In the genomic region with DNA sequence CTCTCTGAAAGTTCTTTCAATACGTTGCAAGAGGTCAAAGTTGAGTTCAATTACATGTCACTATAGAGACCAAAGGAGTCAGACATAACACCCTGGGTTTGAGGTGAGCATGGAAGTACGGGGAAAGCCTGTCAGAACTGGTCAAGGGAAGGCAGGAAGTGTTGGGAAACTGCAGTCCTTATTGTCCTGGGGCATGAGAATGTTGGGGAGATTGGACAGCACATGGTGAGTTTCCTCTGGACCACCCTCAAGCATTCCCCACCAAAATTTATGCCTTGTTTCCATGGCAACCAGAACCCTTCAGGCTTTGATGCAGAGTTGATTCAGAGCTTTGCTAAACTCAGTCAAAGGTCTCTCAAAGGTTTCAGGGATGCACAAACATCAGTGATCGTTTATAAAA, we compare ENCODE assay signal across 18 mouse cellular contexts.
A peak's percentile ranks its signal among the peaks of the same experiment; 100 is the strongest.
DNase-seq lines count a peak whose midpoint lies in the region; ATAC-seq and TF ChIP-seq lines count a peak whose summit lies in the region.
"Had no signal": no experiment of that assay in that cellular context is flagged by ENCODE, and none has a peak within 500 bp of the region (broad histone marks: within the 10 kb centered on the region; RNA-seq: fewer than 3 reads in every experiment).

No protein-coding gene starts in this region.

- TF ChIP-seq CTCF in cerebellum, adult 2 months (IDR thresholded peaks at IDR 0.05; ENCODE audit: borderline replicate concordance, insufficient read depth, low read depth, low read length): no peak

- ATAC-seq in forebrain, embryonic 13.5 days: 0 out of 2 replicates have a peak, but pooled peaks have one; percentile 24
- ATAC-seq in forebrain, embryonic 16.5 days: no peak
- ATAC-seq in hindbrain, embryonic 11.5 days (ENCODE audit: low FRiP score): no peak
- peak; percentile 50; the same call in 1 of the 2 replicates for ATAC-seq in midbrain, embryonic 14.5 days (ENCODE audit: low FRiP score, low TSS enrichment)
- no peak for ATAC-seq in kidney, embryonic 15.5 days (replicated peaks; ENCODE audit: low FRiP score)
- ATAC-seq: inflammation-experienced regulatory T-cells, adult 6 months; Patski had no signal

- no peaks in the 10 kb centered on the region for H3K9me3 ChIP-seq in forebrain, embryonic 13.5 days (replicated peaks)
- no peaks in the 10 kb centered on the region for H3K9me3 ChIP-seq in forebrain, embryonic 16.5 days (ENCODE audit: control insufficient read depth, low read length)
- no peaks in the 10 kb centered on the region for H3K9me3 ChIP-seq in hindbrain, embryonic 11.5 days (ENCODE audit: control insufficient read depth, low read length)
- H3K9me3 ChIP-seq in midbrain, embryonic 14.5 days (ENCODE audit: control insufficient read depth, low read length): no peaks in the 10 kb centered on the region
- no peaks in the 10 kb centered on the region for H3K9me3 ChIP-seq in kidney, embryonic 15.5 days (replicated peaks)
- H3K9me3 ChIP-seq: heart, embryonic 15.5 days; liver, embryonic 15.5 days had no signal

- H3K27ac ChIP-seq in forebrain, embryonic 13.5 days: no peak overlapping the region
- H3K27ac ChIP-seq in forebrain, embryonic 16.5 days (ENCODE audit: low read length): no peak overlapping the region
- no peak overlapping the region for H3K27ac ChIP-seq in hindbrain, embryonic 11.5 days (ENCODE audit: low read depth, low read length)
- H3K27ac ChIP-seq in midbrain, embryonic 14.5 days (replicated peaks; ENCODE audit: low read depth, low read length): no peak overlapping the region
- H3K27ac ChIP-seq in cerebellum, adult 2 months (ENCODE audit: insufficient read depth, low read length): no peak overlapping the region
- no peak overlapping the region for H3K27ac ChIP-seq in kidney, embryonic 15.5 days
- H3K27ac ChIP-seq: heart, embryonic 15.5 days; liver, embryonic 15.5 days; stomach, postnatal 0 days had no signal

- 19% methylated on average over 3 of the region's 3 CpGs for WGBS in forebrain, embryonic 13.5 days
- 17% methylated on average over 3 of the region's 3 CpGs for WGBS in forebrain, embryonic 16.5 days
- 19% methylated on average over 3 of the region's 3 CpGs for WGBS in hindbrain, embryonic 11.5 days
- WGBS in midbrain, embryonic 14.5 days: 11% methylated on average over 3 of the region's 3 CpGs
- 51% methylated on average over 3 of the region's 3 CpGs for WGBS in cerebellum, adult 2 months
- WGBS in kidney, embryonic 15.5 days: 31% methylated on average over 3 of the region's 3 CpGs

- H3K9ac ChIP-seq in forebrain, embryonic 13.5 days: no peak overlapping the region
- H3K9ac ChIP-seq in forebrain, embryonic 16.5 days (replicated peaks; ENCODE audit: low read depth, low read length): no peak overlapping the region
- no peak overlapping the region for H3K9ac ChIP-seq in hindbrain, embryonic 11.5 days (ENCODE audit: low read depth, low read length)
- no peak overlapping the region for H3K9ac ChIP-seq in midbrain, embryonic 14.5 days (replicated peaks; ENCODE audit: low read length)
- no peak overlapping the region for H3K9ac ChIP-seq in kidney, embryonic 15.5 days
- H3K9ac ChIP-seq: heart, embryonic 15.5 days; liver, embryonic 15.5 days had no signal

- no peak for TF ChIP-seq POLR2A in cerebellum, adult 2 months (IDR thresholded peaks at IDR 0.05; ENCODE audit: borderline replicate concordance, insufficient read depth, low read length)

- peaks cover 16% of the 10 kb centered on the region; the same call in 1 of the 2 replicates for H3K4me1 ChIP-seq in forebrain, embryonic 13.5 days
- H3K4me1 ChIP-seq in forebrain, embryonic 16.5 days (replicated peaks; ENCODE audit: control insufficient read depth, insufficient read depth, low read length): 0 out of 2 replicates have a peak, but pooled peaks cover 3% of the 10 kb centered on the region
- no peaks in the 10 kb centered on the region for H3K4me1 ChIP-seq in hindbrain, embryonic 11.5 days (replicated peaks; ENCODE audit: control insufficient read depth, insufficient read depth, low read length)
- peaks cover 6% of the 10 kb centered on the region; the same call in 1 of the 2 replicates for H3K4me1 ChIP-seq in midbrain, embryonic 14.5 days (ENCODE audit: control insufficient read depth, insufficient read depth, low read length)
- no peaks in the 10 kb centered on the region for H3K4me1 ChIP-seq in cerebellum, adult 2 months (ENCODE audit: control insufficient read depth, insufficient read depth, low read length)
- H3K4me1 ChIP-seq in kidney, embryonic 15.5 days: no peaks in the 10 kb centered on the region
- H3K4me1 ChIP-seq: heart, embryonic 15.5 days; liver, embryonic 15.5 days had no signal

- H3K27me3 ChIP-seq in forebrain, embryonic 13.5 days: no peaks in the 10 kb centered on the region
- no peaks in the 10 kb centered on the region for H3K27me3 ChIP-seq in forebrain, embryonic 16.5 days (replicated peaks; ENCODE audit: control insufficient read depth, insufficient read depth, low read length)
- no peaks in the 10 kb centered on the region for H3K27me3 ChIP-seq in hindbrain, embryonic 11.5 days (ENCODE audit: control insufficient read depth, insufficient read depth, low read length)
- no peaks in the 10 kb centered on the region for H3K27me3 ChIP-seq in midbrain, embryonic 14.5 days (ENCODE audit: control insufficient read depth, insufficient read depth, low read length)
- no peaks in the 10 kb centered on the region for H3K27me3 ChIP-seq in cerebellum, adult 2 months (ENCODE audit: control insufficient read depth, insufficient read depth, low read length)
- H3K27me3 ChIP-seq in kidney, embryonic 15.5 days: no peaks in the 10 kb centered on the region
- H3K27me3 ChIP-seq: heart, embryonic 15.5 days; liver, embryonic 15.5 days had no signal

- peak; percentile 72 for DNase-seq in embryo, embryonic 10 days (ENCODE audit: low spot score)
- DNase-seq in hindbrain, embryonic 11.5 days (ENCODE audit: low spot score): peak; percentile 49
- peak; percentile 72 for DNase-seq in midbrain, embryonic 14.5 days
- DNase-seq in cerebellum, adult 2 months: no peak
- DNase-seq in kidney, postnatal 25 days: no peak
- DNase-seq: cerebellum, postnatal 10 days; kidney, postnatal 36 days; left cerebral cortex, postnatal 4 days; lung, postnatal 36 days; thymus, postnatal 4 days had no signal

- no peaks in the 10 kb centered on the region for H3K36me3 ChIP-seq in forebrain, embryonic 13.5 days (ENCODE audit: poor library complexity, severe bottlenecking)
- H3K36me3 ChIP-seq in forebrain, embryonic 16.5 days (ENCODE audit: control insufficient read depth, insufficient read depth): no peaks in the 10 kb centered on the region
- no peaks in the 10 kb centered on the region for H3K36me3 ChIP-seq in hindbrain, embryonic 11.5 days (ENCODE audit: control insufficient read depth, insufficient read depth, low read length)
- H3K36me3 ChIP-seq in midbrain, embryonic 14.5 days (ENCODE audit: control insufficient read depth, insufficient read depth, low read length): no peaks in the 10 kb centered on the region
- H3K36me3 ChIP-seq in kidney, embryonic 15.5 days: no peaks in the 10 kb centered on the region
- H3K36me3 ChIP-seq: heart, embryonic 15.5 days; liver, embryonic 15.5 days had no signal

- no peak overlapping the region for H3K4me2 ChIP-seq in forebrain, embryonic 13.5 days
- no peak overlapping the region for H3K4me2 ChIP-seq in forebrain, embryonic 16.5 days (ENCODE audit: low read length)
- no peak overlapping the region for H3K4me2 ChIP-seq in hindbrain, embryonic 11.5 days (replicated peaks; ENCODE audit: low read depth, low read length)
- H3K4me2 ChIP-seq in midbrain, embryonic 14.5 days (ENCODE audit: low read length): no peak overlapping the region
- no peak overlapping the region for H3K4me2 ChIP-seq in kidney, embryonic 15.5 days
- H3K4me2 ChIP-seq: heart, embryonic 15.5 days; liver, embryonic 15.5 days had no signal

- H3K4me3 ChIP-seq in forebrain, embryonic 13.5 days: no peak overlapping the region
- H3K4me3 ChIP-seq in forebrain, embryonic 16.5 days (replicated peaks; ENCODE audit: low read length): no peak overlapping the region
- H3K4me3 ChIP-seq in hindbrain, embryonic 11.5 days (ENCODE audit: low read depth, low read length): no peak overlapping the region
- no peak overlapping the region for H3K4me3 ChIP-seq in midbrain, embryonic 14.5 days (replicated peaks; ENCODE audit: low read depth, low read length)
- no peak overlapping the region for H3K4me3 ChIP-seq in cerebellum, adult 2 months (replicated peaks; ENCODE audit: insufficient read depth, low read depth, low read length)
- H3K4me3 ChIP-seq in kidney, embryonic 15.5 days (replicated peaks): no peak overlapping the region
- H3K4me3 ChIP-seq: heart, embryonic 15.5 days; liver, embryonic 15.5 days had no signal

Comparison
In these comparisons a context has a peak if more than half of its experiments do, and no peak if none do; other contexts are left out.
1. ATAC-seq: peak in forebrain, embryonic 13.5 days (single experiment) and midbrain, embryonic 14.5 days (single experiment); none in forebrain, embryonic 16.5 days (single experiment), hindbrain, embryonic 11.5 days (single experiment) and kidney, embryonic 15.5 days (single experiment).
2. DNase-seq: peak in embryo, embryonic 10 days (single experiment), hindbrain, embryonic 11.5 days (single experiment) and midbrain, embryonic 14.5 days (single experiment); none in cerebellum, adult 2 months (0 of 2) and kidney, postnatal 25 days (0 of 2).